Mouse (Mus musculus) stomach, postnatal 0 days (tissue): ENCODE results near the gene Polr3a.

Experiments
- CTCF ChIP-seq: IDR thresholded peaks from 2 replicates; pipeline ENCODE4 v1.5.1; 2016; ENCODE audit warnings: antibody characterized with exemption, low read depth, mild to moderate bottlenecking, moderate library complexity
- EP300 ChIP-seq: optimal IDR thresholded peaks from 2 replicates; pipeline ENCODE3; 2016; ENCODE audit warnings: antibody characterized with exemption

DNA sequence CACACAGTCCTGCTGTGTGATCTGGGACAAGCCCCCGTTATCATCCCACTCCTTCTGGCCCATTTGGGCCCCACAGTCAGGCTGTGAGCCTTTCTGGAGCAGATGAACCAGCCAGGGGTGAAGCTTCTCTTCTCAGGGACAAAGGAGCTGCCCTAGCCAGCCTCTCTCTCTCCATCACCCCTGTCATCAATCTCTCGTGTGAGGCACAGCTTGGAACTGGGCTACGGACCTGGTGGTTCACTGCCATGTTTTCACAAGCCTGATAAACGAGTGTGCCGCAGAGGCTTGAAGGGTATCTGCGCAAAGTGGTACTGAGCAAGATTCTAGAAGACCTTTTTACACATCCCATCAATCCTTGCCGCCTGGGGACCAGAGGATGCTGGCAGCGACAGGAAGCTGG is 34.7 kb upstream of the Polr3a start:
- TF ChIP-seq CTCF = no peak
- TF ChIP-seq EP300 = no peak
